Mouse (Mus musculus): ENCODE measurements around the gene Ergic2.
"Not testable (repeated sequence)": the region's sequence is repeated elsewhere in the genome, so short reads cannot be mapped to it uniquely, and the experiment has no call there.

Ergic2 gene

GRCm38 (mm10) chr6:148211391-148211876 is 740 bp downstream of the Ergic2 start:
- peak in 1 of 2 experiments; percentile 23 for DNase-seq (ENCODE audit: low spot score in 2 of 2)

- no peak for DNase-seq (ENCODE audit: low spot score in 2 of 2)
Measured at GRCm38 (mm10) chr6:148207522-148207921, 4.7 kb downstream of the Ergic2 start.

DNA sequence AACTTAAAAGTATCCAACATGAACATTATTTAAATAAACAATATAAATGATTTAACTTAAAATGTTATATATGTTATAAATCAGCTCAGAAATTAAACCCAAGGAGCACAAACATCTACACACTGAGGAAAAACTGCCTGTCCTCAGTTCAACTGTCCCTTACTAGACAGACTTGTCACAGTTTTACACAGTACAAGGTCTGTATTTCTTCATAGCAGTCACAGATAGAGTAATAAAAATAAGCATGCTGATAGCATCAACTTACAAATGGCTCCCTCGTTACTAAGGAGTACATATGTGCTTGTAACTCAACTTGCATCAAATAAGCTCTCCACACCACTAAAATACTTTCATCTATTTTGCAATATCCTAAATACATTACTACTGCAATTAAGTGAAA is 7.0 kb downstream of the Ergic2 start:
- DNase-seq (ENCODE audit: low spot score in 2 of 2), result no peak

- no peak for DNase-seq (ENCODE audit: low spot score in 2 of 2)
Measured at GRCm38 (mm10) chr6:148199729-148200128, 12.4 kb downstream of the Ergic2 start.

DNA sequence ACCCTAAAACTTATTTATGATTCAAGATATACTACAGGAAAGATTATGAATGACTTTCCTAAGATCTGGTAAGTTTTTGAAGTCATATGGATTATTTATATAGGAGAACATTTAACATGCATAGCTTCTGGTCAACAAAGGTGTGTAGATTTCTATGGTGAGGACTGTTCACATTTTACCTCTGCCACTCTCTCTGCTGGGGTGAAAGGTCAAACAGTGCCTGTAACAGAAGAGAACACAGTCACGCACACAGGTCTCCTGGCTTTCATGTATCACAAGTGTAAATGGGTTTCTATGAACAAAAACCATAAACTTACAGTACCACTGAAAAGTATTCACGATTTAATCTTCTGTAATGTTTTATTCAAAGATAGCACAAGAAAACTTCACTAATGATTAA is 13.0 kb downstream of the Ergic2 start:
- no peak for DNase-seq (ENCODE audit: low spot score in 2 of 2)

- DNase-seq (ENCODE audit: low spot score in 2 of 2), result no peak
Measured at GRCm38 (mm10) chr6:148193972-148194701, 18.0 kb downstream of the Ergic2 start.

DNA sequence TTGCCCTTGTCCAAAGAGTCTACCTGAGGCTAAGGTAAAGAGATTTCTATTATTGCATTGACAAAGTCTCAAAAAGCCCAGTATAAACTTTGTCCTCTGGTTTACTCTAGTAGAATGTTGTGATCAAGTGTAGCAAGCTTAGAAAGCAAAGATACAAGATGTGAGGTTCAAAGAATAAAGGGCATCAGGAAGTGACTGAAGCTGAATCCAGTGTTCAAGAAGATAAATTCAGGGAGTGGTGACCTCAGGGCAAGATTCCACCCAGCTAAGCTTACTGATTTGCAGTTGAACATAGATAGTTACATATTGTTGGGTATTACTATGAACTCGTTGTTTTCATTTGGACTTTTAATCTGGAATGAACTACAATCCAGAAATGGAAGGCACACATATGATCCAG is 26.5 kb downstream of the Ergic2 start:
- DNase-seq (ENCODE audit: low spot score in 2 of 2), result no peak

DNA sequence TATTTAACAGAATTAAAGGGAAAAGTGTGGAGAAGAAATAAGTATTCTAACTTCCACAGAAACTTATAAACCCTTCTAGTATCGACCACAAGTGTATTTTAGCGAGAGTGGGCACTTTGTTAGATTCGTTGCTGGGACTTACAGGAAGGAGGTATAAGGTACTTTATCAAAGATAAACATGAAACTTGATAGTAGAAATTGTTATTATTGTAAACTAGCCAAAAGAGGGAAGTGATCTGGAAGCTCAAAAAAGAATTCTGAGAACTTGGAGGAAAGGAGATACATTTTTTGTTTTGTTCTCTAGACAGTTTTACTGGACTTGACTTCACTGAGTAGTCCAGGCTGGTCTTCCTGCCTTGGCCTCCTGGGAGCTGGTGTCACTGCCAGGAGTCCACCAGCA is 39.3 kb downstream of the Ergic2 start:
- no peak for DNase-seq (ENCODE audit: low spot score in 2 of 2)

DNA sequence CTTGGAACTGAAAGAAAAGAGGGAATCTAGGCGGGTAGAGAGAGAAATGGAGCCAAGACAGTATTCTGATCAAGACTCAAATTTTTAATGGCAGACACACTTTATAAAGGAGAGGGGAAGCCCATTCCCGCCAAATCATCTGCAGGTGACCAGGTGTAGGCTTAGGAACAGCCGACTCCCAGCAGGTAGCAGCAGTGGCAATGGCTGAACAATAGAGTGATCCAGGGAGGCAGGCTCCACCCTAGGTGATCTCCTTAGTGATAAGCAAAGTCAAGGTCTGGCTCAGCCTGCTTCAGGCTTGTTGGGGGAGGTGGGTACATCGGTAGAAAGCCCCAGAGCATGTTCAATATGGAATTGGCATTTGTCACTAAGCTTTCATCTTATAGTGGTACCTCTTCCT is 59.9 kb downstream of the Ergic2 start:
- DNase-seq (ENCODE audit: low spot score in 2 of 2), result not testable (repeated sequence)

GRCm38 (mm10) chr6:148142421-148142820 is 69.8 kb downstream of the Ergic2 start:
- no peak for DNase-seq (ENCODE audit: low spot score in 2 of 2)

- no peak for DNase-seq (ENCODE audit: low spot score in 2 of 2)
Measured at GRCm38 (mm10) chr6:148141874-148142273, 70.3 kb downstream of the Ergic2 start.

DNA sequence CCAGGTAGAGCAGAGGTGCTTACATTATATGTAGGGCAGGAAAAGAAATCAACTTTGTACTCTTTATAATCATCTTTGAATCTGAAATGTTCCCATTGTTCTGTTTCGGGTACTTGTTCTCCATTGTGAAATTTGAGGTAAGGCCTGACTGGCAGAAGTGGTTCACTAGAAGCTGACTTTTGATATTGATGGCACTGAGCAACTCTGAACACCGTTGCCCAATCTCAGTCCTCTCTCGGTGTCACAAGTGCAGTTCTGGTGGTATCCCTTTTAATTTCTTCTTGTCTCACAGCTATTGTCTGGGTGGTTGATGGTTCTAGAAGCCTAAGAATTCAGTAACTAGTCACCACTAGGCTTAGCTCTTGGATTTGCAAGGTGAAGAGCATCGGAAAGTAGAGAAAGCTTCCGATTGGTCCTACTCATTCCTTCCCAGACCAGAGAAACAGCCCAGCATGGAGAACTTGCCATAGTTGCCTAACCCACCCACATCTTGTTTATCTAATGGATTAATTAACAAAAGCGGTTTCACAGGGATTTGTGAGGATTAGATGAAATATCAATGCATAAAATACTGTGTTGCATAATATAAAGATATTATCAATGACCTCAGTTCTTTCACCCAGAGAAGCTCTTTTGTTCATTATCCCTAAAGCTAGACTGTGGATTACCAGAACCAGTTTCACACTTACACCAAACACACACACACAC is 72.7 kb downstream of the Ergic2 start:
- DNase-seq (ENCODE audit: low spot score in 2 of 2), result no peak

- DNase-seq (ENCODE audit: low spot score in 2 of 2), result peak; percentile 77 to 79
Measured at GRCm38 (mm10) chr6:148135769-148136382, 76.3 kb downstream of the Ergic2 start.

- DNase-seq (ENCODE audit: low spot score in 2 of 2), result no peak
Measured at GRCm38 (mm10) chr6:148133536-148133935, 78.6 kb downstream of the Ergic2 start.

- no peak for DNase-seq (ENCODE audit: low spot score in 2 of 2)
Measured at GRCm38 (mm10) chr6:148132314-148132713, 79.9 kb downstream of the Ergic2 start.

Data from frontal cortex, postnatal 25 days (tissue).